Mouse (Mus musculus): Measurements from ENCODE around the gene Mapk9. TPM values are rescaled to one million over a fixed set of nuclear protein-coding genes. Genes with fewer than 3 reads are reported as not detected.
A peak's percentile ranks its signal among the peaks of the same experiment; 100 is the strongest.

The Mapk9 gene
- polyA plus RNA-seq, 1 experiment from 2014 or later = 54.4 TPM

DNA sequence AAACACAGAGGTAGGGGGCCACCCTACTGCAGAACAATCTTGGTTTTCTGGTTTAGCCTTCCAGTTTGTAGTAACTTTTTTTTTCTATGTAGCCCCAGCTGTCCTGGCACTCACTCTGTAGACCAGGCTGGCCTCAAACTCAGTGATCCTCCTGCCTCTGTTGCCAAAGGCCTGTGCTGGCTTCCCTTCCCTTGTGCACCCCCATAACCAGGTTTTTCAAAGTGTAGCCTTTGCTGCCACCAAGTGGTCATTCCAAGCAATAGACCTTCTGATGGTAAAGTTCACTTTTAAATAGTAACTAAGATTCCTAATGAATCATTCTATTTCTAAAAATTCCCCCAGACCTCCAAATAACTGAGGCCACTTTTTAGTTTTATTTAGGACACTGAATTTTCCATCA, 23.2 kb downstream of the Mapk9 start:
- no peak overlapping the region for H3K4me3 ChIP-seq
- H3K27me3 ChIP-seq = no peaks in the 10 kb centered on the region
- H3K9ac ChIP-seq = no peak overlapping the region
- ATAC-seq (ENCODE audit: low FRiP score) = 0 out of 2 replicates have a peak, but pooled peaks have one; percentile 58
- H3K4me1 ChIP-seq = no peaks in the 10 kb centered on the region
- peaks cover 35% of the 10 kb centered on the region for H3K36me3 ChIP-seq
- H3K27ac ChIP-seq = no peak overlapping the region
- H3K9me3 ChIP-seq (replicated peaks) = no peaks in the 10 kb centered on the region
- H3K4me2 ChIP-seq (replicated peaks) = no peak overlapping the region

DNA sequence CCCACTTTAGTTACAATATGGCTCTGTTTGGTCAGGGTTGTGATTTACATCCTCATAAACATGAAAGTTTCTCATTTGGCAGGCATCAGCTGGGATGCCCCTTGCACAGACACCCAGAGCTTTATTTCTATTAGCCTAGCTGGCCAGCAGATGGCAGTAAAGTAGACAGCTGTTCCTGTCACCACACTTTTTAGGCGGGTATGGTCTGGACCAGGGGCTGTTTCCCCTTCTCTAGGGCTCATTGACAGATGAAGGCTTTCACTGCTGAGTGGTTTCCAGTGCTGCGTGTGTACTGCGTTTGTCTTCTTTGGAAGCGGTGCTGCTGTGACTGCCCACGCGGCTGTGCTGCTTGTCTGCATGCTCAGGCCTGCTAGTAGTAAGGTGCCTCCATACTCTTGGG, 25.4 kb downstream of the Mapk9 start:
- H3K9me3 ChIP-seq (replicated peaks) = no peaks in the 10 kb centered on the region
- 60% methylated on average over 6 of the region's 6 CpGs for WGBS
- no peak overlapping the region for H3K4me3 ChIP-seq
- no peak overlapping the region for H3K27ac ChIP-seq
- H3K4me2 ChIP-seq (replicated peaks) = no peak overlapping the region
- H3K27me3 ChIP-seq = no peaks in the 10 kb centered on the region
- 0 out of 2 replicates have a peak, but pooled peaks cover under 1% of the 10 kb centered on the region for H3K4me1 ChIP-seq
- peak; percentile 46; the same call in 1 of the 2 replicates for ATAC-seq (ENCODE audit: low FRiP score)
- H3K9ac ChIP-seq = no peak overlapping the region
- H3K36me3 ChIP-seq = peaks cover 35% of the 10 kb centered on the region

DNA sequence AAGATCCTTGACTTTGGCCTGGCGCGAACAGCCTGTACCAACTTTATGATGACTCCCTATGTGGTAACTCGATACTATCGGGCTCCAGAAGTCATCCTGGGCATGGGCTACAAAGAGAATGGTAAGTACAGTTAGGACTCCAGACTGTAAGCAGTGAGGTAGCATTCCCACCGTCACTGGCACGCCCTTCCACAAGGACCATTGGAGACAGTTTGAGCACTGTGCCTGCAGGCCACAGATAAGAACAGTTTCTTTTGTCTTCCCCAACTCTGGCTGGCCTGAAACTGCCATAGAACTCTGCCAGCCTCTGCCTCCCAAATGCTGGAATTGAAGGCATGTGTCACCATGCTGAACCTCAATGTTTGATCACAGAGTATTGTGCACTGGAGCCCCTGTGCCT, 26.2 kb downstream of the Mapk9 start:
- peaks cover 8% of the 10 kb centered on the region; the same call in 1 of the 2 replicates for H3K4me1 ChIP-seq
- no peak overlapping the region for H3K27ac ChIP-seq
- H3K36me3 ChIP-seq = peaks cover 35% of the 10 kb centered on the region
- no peak for ATAC-seq (ENCODE audit: low FRiP score)
- no peak overlapping the region for H3K4me3 ChIP-seq
- H3K27me3 ChIP-seq = no peaks in the 10 kb centered on the region
- H3K9me3 ChIP-seq (replicated peaks) = no peaks in the 10 kb centered on the region
- H3K9ac ChIP-seq = no peak overlapping the region
- 94% methylated on average over 6 of the region's 6 CpGs for WGBS
- H3K4me2 ChIP-seq (replicated peaks) = no peak overlapping the region

DNA sequence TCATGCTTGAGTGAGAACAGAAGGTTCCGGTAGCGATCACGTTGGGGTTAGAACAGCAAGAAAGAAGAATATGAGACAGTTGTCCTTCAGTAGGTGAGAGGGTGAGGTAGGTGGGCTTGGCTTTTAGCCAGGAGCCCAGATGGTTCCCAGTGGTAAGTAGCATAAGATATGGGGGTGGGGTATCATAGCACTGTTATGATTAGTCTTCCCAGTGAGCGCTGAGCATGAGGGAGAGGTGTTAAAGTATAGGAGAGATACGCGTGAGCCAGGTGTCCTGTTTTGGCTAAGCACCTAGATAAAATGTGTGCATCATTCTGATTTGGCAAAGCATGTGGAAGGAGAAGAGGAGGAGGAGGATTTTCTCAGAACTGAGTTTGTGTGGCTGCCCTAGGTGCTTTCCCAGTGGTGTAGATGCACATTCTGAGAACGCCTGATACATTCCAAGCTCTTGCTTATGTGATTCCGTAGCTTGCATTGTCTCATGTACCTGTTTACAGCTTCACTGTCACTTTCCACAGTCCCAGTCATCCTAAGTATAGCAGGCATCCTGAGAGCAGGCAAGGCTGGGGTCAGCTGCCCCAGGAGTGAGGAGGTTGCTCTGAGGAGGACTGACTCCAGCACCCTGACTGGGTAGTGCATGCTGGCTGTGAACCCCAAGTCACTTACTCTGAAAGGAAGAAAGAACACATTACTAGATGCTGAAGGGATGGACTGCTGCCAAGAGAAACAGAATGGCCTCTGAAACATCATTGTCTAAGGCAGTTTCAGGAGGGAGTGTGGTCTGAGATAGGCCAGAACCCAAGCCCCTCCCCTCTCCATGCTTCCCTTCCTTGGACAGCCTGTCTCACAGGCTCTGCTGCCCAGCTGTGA, 30.6 kb downstream of the Mapk9 start:
- H3K27ac ChIP-seq = peak overlapping the region; percentile 32; the same call in 1 of the 2 replicates
- no peak for ATAC-seq (ENCODE audit: low FRiP score)
- H3K4me1 ChIP-seq = peaks cover 8% of the 10 kb centered on the region; the same call in 1 of the 2 replicates
- no peaks in the 10 kb centered on the region for H3K27me3 ChIP-seq
- H3K4me3 ChIP-seq = no peak overlapping the region
- H3K9me3 ChIP-seq (replicated peaks) = no peaks in the 10 kb centered on the region
- no peak overlapping the region for H3K9ac ChIP-seq
- 89% methylated on average over 8 of the region's 8 CpGs for WGBS
- H3K4me2 ChIP-seq (replicated peaks) = no peak overlapping the region
- H3K36me3 ChIP-seq = peaks cover 50% of the 10 kb centered on the region

DNA sequence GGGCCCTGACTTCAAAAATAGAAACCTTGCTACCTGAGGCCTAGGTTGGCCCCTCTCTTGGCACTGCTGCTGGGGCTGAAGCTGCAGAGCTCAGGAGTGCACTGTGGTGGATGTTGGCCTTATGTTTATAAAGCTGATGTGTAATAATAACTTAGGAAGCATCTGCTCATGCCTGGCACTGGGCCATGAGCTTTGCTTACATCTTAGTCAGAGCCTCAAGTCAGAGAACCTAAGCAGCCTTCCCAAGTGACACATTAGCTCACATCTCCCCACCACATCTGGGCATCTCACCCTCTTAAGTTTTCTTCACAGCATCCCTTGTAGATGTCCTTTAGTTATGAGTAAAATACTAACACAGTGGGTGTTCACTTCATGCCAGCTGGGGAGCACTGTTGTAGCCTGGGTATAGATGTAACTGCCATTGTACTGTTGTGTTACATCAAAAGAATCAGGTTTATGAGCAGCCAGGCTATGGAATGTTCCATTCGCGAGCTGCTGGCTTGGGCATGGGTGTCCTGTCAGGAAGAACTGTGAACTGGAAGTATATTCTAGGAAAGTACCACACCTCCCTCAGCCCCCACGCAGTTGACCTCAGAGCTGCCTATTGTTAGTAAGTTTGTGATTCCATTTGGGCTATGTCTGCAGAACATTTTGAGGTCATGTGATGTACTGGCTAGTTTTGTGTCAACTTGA, 33.5 kb downstream of the Mapk9 start:
- no peak for ATAC-seq (ENCODE audit: low FRiP score)
- H3K9ac ChIP-seq = no peak overlapping the region
- H3K36me3 ChIP-seq = peaks cover 46% of the 10 kb centered on the region
- no peak overlapping the region for H3K4me2 ChIP-seq (replicated peaks)
- no peaks in the 10 kb centered on the region for H3K27me3 ChIP-seq
- no peak overlapping the region for H3K4me3 ChIP-seq
- 93% methylated on average over 3 of the region's 3 CpGs for WGBS
- H3K27ac ChIP-seq = no peak overlapping the region
- no peaks in the 10 kb centered on the region for H3K9me3 ChIP-seq (replicated peaks)
- H3K4me1 ChIP-seq = peaks cover 8% of the 10 kb centered on the region; the same call in 1 of the 2 replicates

DNA sequence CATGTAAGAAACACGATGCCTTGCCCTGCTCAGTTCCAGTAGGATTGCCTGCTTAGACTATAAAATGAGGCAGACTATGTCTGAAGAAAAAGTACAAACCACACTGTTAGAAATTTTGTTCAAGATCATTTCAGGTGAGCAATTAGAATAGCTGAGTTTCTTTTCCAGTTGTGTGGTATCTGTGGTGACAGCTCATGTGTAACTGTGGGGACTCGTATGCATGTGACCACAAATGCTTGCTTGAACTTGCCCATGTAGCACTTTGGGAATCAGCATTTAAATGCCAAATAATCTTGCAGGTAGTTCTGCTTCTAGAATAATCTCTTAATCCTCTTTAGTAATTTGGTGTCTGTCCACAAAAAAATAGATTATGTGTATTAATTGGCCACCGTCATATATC, 36.8 kb downstream of the Mapk9 start:
- no peak for ATAC-seq (ENCODE audit: low FRiP score)
- H3K36me3 ChIP-seq = peaks cover 59% of the 10 kb centered on the region

DNA sequence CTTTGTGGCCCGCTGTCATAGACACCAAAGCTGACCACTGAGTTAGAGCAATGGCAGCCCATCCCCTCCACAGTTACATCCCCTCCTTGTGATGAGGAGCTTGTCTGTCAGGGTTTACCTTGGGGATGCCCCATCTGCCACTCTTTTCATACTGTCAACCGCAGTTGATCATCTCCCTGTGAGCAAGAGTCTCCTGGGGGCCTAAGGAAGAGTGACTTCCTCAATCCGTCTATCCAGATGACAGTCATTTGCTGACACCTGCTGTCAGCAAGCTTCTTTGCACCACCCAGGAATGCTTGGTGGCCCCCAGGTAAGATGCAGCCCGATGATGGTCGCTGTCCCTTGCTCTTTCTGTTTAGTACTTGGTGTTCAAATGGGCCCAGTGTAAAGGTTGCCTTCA, 41.9 kb downstream of the Mapk9 start:
- no peaks in the 10 kb centered on the region for H3K4me1 ChIP-seq
- WGBS = 72% methylated on average over 5 of the region's 5 CpGs
- H3K4me3 ChIP-seq = no peak overlapping the region
- H3K36me3 ChIP-seq = peaks cover 29% of the 10 kb centered on the region
- H3K9me3 ChIP-seq (replicated peaks) = no peaks in the 10 kb centered on the region
- H3K27me3 ChIP-seq = no peaks in the 10 kb centered on the region
- no peak for ATAC-seq (ENCODE audit: low FRiP score)
- no peak overlapping the region for H3K9ac ChIP-seq
- no peak overlapping the region for H3K27ac ChIP-seq
- no peak overlapping the region for H3K4me2 ChIP-seq (replicated peaks)

More for the DNA sequence above, 36.8 kb downstream of the Mapk9 start:
- no peak overlapping the region for H3K9ac ChIP-seq
- no peak overlapping the region for H3K4me2 ChIP-seq (replicated peaks)
- no peaks in the 10 kb centered on the region for H3K27me3 ChIP-seq
- no peak overlapping the region for H3K4me3 ChIP-seq
- no peaks in the 10 kb centered on the region for H3K4me1 ChIP-seq
- H3K27ac ChIP-seq = no peak overlapping the region
- WGBS = 91% methylated on average over 3 of the region's 3 CpGs
- H3K9me3 ChIP-seq (replicated peaks) = no peaks in the 10 kb centered on the region

DNA sequence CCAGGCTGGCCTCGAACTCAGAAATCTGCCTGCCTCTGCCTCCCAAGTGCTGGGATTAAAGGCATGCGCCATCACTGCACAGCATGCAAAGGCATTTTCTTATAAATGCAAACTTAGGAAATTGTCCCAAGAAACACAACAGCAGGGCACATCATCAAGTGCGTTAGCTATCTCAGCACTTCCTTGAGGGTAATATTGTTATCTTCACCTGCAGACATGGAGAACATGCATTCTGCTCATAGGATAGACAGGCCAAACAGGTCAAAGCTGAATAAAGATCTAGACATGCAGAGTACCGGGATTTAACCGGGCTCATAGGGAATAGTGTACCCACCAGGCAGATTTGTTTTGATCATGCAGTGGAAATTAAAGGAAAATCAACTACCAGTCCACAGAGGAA, 45.4 kb downstream of the Mapk9 start:
- Histone ChIP-seq H3K9ac (no peak overlapping the region), H3K9me3 (replicated peaks) (no peaks in the 10 kb centered on the region), H3K36me3 (peaks cover 10% of the 10 kb centered on the region; the same call in 1 of the 2 replicates), H3K27me3 (no peaks in the 10 kb centered on the region), H3K4me1 (no peaks in the 10 kb centered on the region), H3K27ac (no peak overlapping the region), H3K4me2 (replicated peaks) (no peak overlapping the region), H3K4me3 (no peak overlapping the region)
- no peak for ATAC-seq (ENCODE audit: low FRiP score)
- 92% methylated on average over 5 of the region's 5 CpGs for WGBS

DNA sequence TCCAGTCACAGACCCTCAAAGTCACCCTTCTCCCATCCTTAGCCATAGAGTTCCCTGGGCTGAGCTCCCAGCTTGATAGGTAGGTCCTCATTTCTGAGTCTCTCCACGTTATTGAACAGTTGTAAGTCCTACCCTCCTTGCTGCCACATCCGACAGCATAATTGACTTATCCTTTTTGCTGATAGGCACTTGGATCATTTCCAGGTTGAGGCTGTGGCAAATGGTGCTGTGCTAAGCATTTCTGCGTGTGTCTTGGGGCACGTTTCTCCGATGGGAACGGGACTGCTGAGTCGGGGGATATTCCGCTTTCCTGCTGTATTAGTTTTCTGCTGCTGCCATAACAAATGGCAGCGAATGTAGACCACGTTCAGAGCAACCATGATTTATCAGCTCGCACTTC, 47.3 kb downstream of the Mapk9 start:
- Histone ChIP-seq H3K4me3 (no peak overlapping the region), H3K27ac (no peak overlapping the region), H3K4me1 (no peaks in the 10 kb centered on the region), H3K36me3 (peaks cover 4% of the 10 kb centered on the region; the same call in 1 of the 2 replicates), H3K9ac (no peak overlapping the region), H3K9me3 (replicated peaks) (peaks cover 8% of the 10 kb centered on the region; the same call in 1 of the 2 replicates), H3K27me3 (peaks cover 2% of the 10 kb centered on the region; the same call in 1 of the 2 replicates), H3K4me2 (replicated peaks) (no peak overlapping the region)
- ATAC-seq (ENCODE audit: low FRiP score) = no peak
- WGBS = 74% methylated on average over 11 of the region's 11 CpGs

DNA sequence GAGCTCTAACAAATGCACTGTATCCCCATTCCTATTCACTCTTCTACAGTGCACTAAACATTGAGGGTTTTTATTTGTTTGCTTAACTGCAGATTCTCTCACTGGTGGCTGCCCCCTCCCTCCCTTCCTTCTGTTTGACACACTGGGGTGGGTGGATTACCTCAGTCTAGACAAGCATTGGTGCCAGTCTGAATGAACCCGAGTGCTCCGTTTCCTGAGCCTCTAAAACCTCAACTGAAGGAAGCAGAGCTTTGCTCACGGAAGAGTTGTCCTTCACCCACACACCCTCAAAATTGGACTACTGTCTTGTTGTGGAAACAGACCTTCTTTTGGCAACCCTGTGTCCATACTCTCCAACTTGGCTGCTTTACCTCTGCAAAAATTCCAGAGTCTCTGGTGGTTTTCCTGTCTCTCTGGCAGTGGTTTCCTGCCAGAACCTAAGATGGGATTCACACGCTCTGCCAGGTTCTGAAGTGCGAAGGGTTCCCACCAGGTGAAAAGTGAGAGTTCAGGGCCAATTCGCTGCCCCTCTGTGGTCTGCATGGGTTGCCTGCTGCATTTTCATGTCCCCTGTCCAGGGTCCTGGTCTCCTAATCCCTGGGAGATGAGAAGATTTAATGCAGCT, 49.5 kb downstream of the Mapk9 start:
- H3K4me1 ChIP-seq = no peaks in the 10 kb centered on the region
- no peak overlapping the region for H3K9ac ChIP-seq
- no peaks in the 10 kb centered on the region for H3K36me3 ChIP-seq
- no peak overlapping the region for H3K27ac ChIP-seq
- peaks cover 8% of the 10 kb centered on the region; the same call in 1 of the 2 replicates for H3K9me3 ChIP-seq (replicated peaks)
- H3K4me2 ChIP-seq (replicated peaks) = no peak overlapping the region
- H3K4me3 ChIP-seq = no peak overlapping the region
- 68% methylated on average over 6 of the region's 6 CpGs for WGBS
- H3K27me3 ChIP-seq = peaks cover 23% of the 10 kb centered on the region
- no peak for ATAC-seq (ENCODE audit: low FRiP score)

DNA sequence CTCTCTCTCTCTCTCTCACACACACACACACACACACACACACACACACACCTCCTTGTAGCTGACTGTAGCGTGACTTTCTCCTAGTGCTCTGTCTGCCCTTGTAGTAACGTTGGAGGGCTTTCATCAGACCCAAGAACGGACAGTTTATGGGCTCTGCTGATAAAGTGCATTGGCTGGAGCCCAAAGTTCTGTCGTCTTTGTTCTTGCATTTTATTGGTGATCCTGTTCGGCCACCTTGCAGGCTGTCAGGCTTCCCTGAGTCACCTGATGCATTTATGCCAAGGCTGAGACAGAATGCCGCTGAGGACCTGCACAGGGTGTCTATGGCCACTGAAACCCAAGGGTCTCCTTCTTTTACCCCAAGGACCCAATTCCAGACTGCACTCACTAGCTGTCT, 53.5 kb downstream of the Mapk9 start:
- no peak for ATAC-seq (ENCODE audit: low FRiP score)
- Histone ChIP-seq H3K4me2 (replicated peaks) (no peak overlapping the region), H3K27me3 (peaks cover 41% of the 10 kb centered on the region), H3K9ac (no peak overlapping the region), H3K4me3 (no peak overlapping the region), H3K36me3 (no peaks in the 10 kb centered on the region), H3K9me3 (replicated peaks) (peaks cover 8% of the 10 kb centered on the region; the same call in 1 of the 2 replicates), H3K4me1 (peaks cover 6% of the 10 kb centered on the region), H3K27ac (no peak overlapping the region)
- 77% methylated on average over 6 of the region's 6 CpGs for WGBS

Measured in hindbrain, embryonic 12.5 days (tissue).